Mouse (Mus musculus): ENCODE measurements around the gene Hoxd12.

DNA sequence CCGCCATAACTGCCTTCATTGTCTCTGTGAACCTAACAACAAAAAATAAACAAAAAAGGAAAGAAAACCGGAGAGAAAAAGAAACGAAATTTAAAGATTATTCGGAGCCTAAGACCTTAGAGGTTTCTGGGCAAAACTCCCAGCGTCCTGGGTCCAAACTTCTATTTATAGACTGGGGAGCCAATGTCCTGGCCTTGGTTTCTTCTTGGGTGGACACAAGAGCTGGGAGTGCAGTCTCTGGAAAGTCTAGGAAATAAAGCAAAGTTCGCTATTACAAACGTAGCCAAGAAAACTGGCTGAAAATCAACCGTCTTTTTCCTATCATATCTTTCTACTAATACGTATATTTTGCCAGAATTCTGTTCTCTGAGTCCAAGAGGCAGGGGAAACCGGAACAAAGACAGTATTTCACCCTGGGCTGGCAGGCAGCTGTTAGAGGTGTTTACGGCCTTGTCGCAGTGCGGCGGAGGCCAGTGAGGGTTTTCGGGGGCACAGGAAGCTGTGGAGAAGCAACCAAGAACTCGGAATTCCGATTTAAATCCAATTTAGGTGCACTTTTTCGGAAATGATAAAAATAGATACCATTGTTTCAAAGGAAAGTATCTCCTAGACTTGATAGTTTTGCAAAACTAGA is 39.5 kb downstream of the Hoxd12 start:
- no peak for TF ChIP-seq POLR2A (IDR thresholded peaks at IDR 0.05; ENCODE audit: low read depth, low read length)
- no peak for TF ChIP-seq CTCF (IDR thresholded peaks at IDR 0.05; ENCODE audit: extremely low read depth, insufficient read depth, insufficient read length, insufficient replicate concordance)
